In genomic region chr5:131458700-131459099, GRCm38 (mm10) we compare ENCODE assay signal across 26 mouse cellular contexts.
A peak's percentile ranks its signal among the peaks of the same experiment; 100 is the strongest.
DNase-seq lines count a peak whose midpoint lies in the region; ATAC-seq lines count a peak whose summit lies in the region.
"Had no signal": no experiment of that assay in that cellular context is flagged by ENCODE, and none has a peak within 500 bp of the region (broad histone marks: within the 10 kb centered on the region; RNA-seq: fewer than 3 reads in every experiment).

No protein-coding gene starts in this region.

- no peaks in the 10 kb centered on the region for H3K9me3 ChIP-seq in hindbrain, embryonic 12.5 days (replicated peaks)
- H3K9me3 ChIP-seq in hindbrain, embryonic 14.5 days (ENCODE audit: control insufficient read depth, low read length), result no peaks in the 10 kb centered on the region
- no peaks in the 10 kb centered on the region for H3K9me3 ChIP-seq in midbrain, embryonic 11.5 days (ENCODE audit: control insufficient read depth, low read length)
- no peaks in the 10 kb centered on the region for H3K9me3 ChIP-seq in midbrain, embryonic 10.5 days (replicated peaks)
- H3K9me3 ChIP-seq in forebrain, embryonic 15.5 days, result no peaks in the 10 kb centered on the region
- no peaks in the 10 kb centered on the region for H3K9me3 ChIP-seq in midbrain, embryonic 14.5 days (ENCODE audit: control insufficient read depth, low read length)
- H3K9me3 ChIP-seq: embryonic facial prominence, embryonic 12.5 days; heart, embryonic 12.5 days; limb, embryonic 12.5 days; liver, embryonic 15.5 days had no signal

- no peak overlapping the region for H3K9ac ChIP-seq in hindbrain, embryonic 12.5 days
- H3K9ac ChIP-seq in hindbrain, embryonic 14.5 days, result no peak overlapping the region
- no peak overlapping the region for H3K9ac ChIP-seq in midbrain, embryonic 11.5 days (ENCODE audit: low read length)
- H3K9ac ChIP-seq in forebrain, embryonic 15.5 days (replicated peaks), result no peak overlapping the region
- H3K9ac ChIP-seq in midbrain, embryonic 14.5 days (replicated peaks; ENCODE audit: low read length), result no peak overlapping the region
- H3K9ac ChIP-seq: embryonic facial prominence, embryonic 12.5 days; heart, embryonic 12.5 days; limb, embryonic 12.5 days; liver, embryonic 15.5 days; lung, embryonic 14.5 days had no signal

- peak overlapping the region; percentile 64; the same call in 1 of the 2 replicates for H3K27ac ChIP-seq in hindbrain, embryonic 12.5 days
- H3K27ac ChIP-seq in hindbrain, embryonic 14.5 days, result no peak overlapping the region
- no peak overlapping the region for H3K27ac ChIP-seq in midbrain, embryonic 11.5 days (ENCODE audit: low read depth, low read length)
- no peak overlapping the region for H3K27ac ChIP-seq in midbrain, embryonic 10.5 days (replicated peaks)
- H3K27ac ChIP-seq in forebrain, embryonic 15.5 days (replicated peaks), result peak overlapping the region; percentile 84
- H3K27ac ChIP-seq in midbrain, embryonic 14.5 days (replicated peaks; ENCODE audit: low read depth, low read length), result peak overlapping the region; percentile 53
- H3K27ac ChIP-seq: embryonic facial prominence, embryonic 12.5 days; heart, adult 2 months; limb, embryonic 12.5 days; liver, embryonic 15.5 days had no signal

- no peak for DNase-seq in hindbrain, embryonic 14.5 days (ENCODE audit: low spot score)
- DNase-seq in midbrain, embryonic 11.5 days (ENCODE audit: low spot score, missing footprints), result peak; percentile 90
- DNase-seq in midbrain, embryonic 10.5 days (ENCODE audit: low spot score), result no peak
- DNase-seq in midbrain, embryonic 14.5 days, result peak; percentile 37
- no peak for DNase-seq in left cerebral cortex, adult 9 months (ENCODE audit: low spot score in 2 of 2)
- DNase-seq: adrenal gland, postnatal 14 days; cerebellum, adult 11-12 months; cerebellum, adult 9-11 months; embryo, embryonic 11 days; heart, adult 2 months; heart, postnatal 4 days; kidney, adult 18-20 months; kidney, postnatal 36 days; lung, embryonic 14.5 days; lung, postnatal 14 days; right cerebral cortex, adult 18-20 months; spleen, adult 18-20 months; thymus, postnatal 36 days had no signal

- peaks cover 4% of the 10 kb centered on the region; the same call in 1 of the 2 replicates for H3K4me1 ChIP-seq in hindbrain, embryonic 12.5 days
- H3K4me1 ChIP-seq in hindbrain, embryonic 14.5 days (replicated peaks; ENCODE audit: control insufficient read depth, insufficient read depth, low read length), result peaks cover 5% of the 10 kb centered on the region; the same call in 1 of the 2 replicates
- peaks cover 2% of the 10 kb centered on the region; the same call in 1 of the 2 replicates for H3K4me1 ChIP-seq in midbrain, embryonic 11.5 days (ENCODE audit: control insufficient read depth, insufficient read depth, low read length)
- H3K4me1 ChIP-seq in midbrain, embryonic 10.5 days, result peaks cover 11% of the 10 kb centered on the region; the same call in 1 of the 2 replicates
- peaks cover 61% of the 10 kb centered on the region for H3K4me1 ChIP-seq in forebrain, embryonic 15.5 days
- peaks cover 13% of the 10 kb centered on the region for H3K4me1 ChIP-seq in midbrain, embryonic 14.5 days (ENCODE audit: control insufficient read depth, insufficient read depth, low read length)
- H3K4me1 ChIP-seq: embryonic facial prominence, embryonic 12.5 days; heart, embryonic 12.5 days; limb, embryonic 12.5 days; liver, embryonic 15.5 days had no signal

- no peak overlapping the region for H3K4me3 ChIP-seq in hindbrain, embryonic 12.5 days
- no peak overlapping the region for H3K4me3 ChIP-seq in hindbrain, embryonic 14.5 days (replicated peaks; ENCODE audit: low read length)
- H3K4me3 ChIP-seq in midbrain, embryonic 11.5 days (ENCODE audit: low read depth, low read length), result no peak overlapping the region
- no peak overlapping the region for H3K4me3 ChIP-seq in midbrain, embryonic 10.5 days
- no peak overlapping the region for H3K4me3 ChIP-seq in forebrain, embryonic 15.5 days
- no peak overlapping the region for H3K4me3 ChIP-seq in midbrain, embryonic 14.5 days (replicated peaks; ENCODE audit: low read depth, low read length)
- H3K4me3 ChIP-seq: embryonic facial prominence, embryonic 12.5 days; heart, adult 2 months; heart, embryonic 12.5 days; limb, embryonic 12.5 days; liver, embryonic 15.5 days; myocyte had no signal

- H3K27me3 ChIP-seq in hindbrain, embryonic 12.5 days, result no peaks in the 10 kb centered on the region
- no peaks in the 10 kb centered on the region for H3K27me3 ChIP-seq in hindbrain, embryonic 14.5 days (ENCODE audit: control insufficient read depth, insufficient read depth, low read length)
- no peaks in the 10 kb centered on the region for H3K27me3 ChIP-seq in midbrain, embryonic 11.5 days (ENCODE audit: control insufficient read depth, insufficient read depth, low read length)
- H3K27me3 ChIP-seq in midbrain, embryonic 10.5 days (ENCODE audit: low read depth, poor library complexity, severe bottlenecking), result no peaks in the 10 kb centered on the region
- no peaks in the 10 kb centered on the region for H3K27me3 ChIP-seq in forebrain, embryonic 15.5 days
- H3K27me3 ChIP-seq in midbrain, embryonic 14.5 days (ENCODE audit: control insufficient read depth, insufficient read depth, low read length), result no peaks in the 10 kb centered on the region
- H3K27me3 ChIP-seq: embryonic facial prominence, embryonic 12.5 days; heart, embryonic 12.5 days; limb, embryonic 12.5 days; liver, embryonic 15.5 days had no signal

- no peak for ATAC-seq in hindbrain, embryonic 12.5 days (ENCODE audit: low FRiP score)
- no peak for ATAC-seq in hindbrain, embryonic 14.5 days (ENCODE audit: low FRiP score)
- peak; percentile 43; the same call in 1 of the 2 replicates for ATAC-seq in midbrain, embryonic 11.5 days (ENCODE audit: low FRiP score)
- no peak for ATAC-seq in forebrain, embryonic 15.5 days (replicated peaks)
- ATAC-seq in midbrain, embryonic 14.5 days (ENCODE audit: low FRiP score, low TSS enrichment), result no peak
- ATAC-seq: CD4-positive, CD25-positive, alpha-beta regulatory T cell, adult 4 months had no signal

- peaks cover 95% of the 10 kb centered on the region for H3K36me3 ChIP-seq in hindbrain, embryonic 12.5 days
- H3K36me3 ChIP-seq in hindbrain, embryonic 14.5 days (replicated peaks; ENCODE audit: control insufficient read depth, insufficient read depth), result peaks cover 87% of the 10 kb centered on the region
- H3K36me3 ChIP-seq in midbrain, embryonic 11.5 days (ENCODE audit: control insufficient read depth, insufficient read depth, low read length), result peaks cover 36% of the 10 kb centered on the region
- H3K36me3 ChIP-seq in midbrain, embryonic 10.5 days, result peaks cover 99% of the 10 kb centered on the region
- H3K36me3 ChIP-seq in forebrain, embryonic 15.5 days, result peaks cover 70% of the 10 kb centered on the region
- peaks cover 96% of the 10 kb centered on the region for H3K36me3 ChIP-seq in midbrain, embryonic 14.5 days (ENCODE audit: control insufficient read depth, insufficient read depth, low read length)

- 86% methylated on average over 6 of the region's 6 CpGs for WGBS in hindbrain, embryonic 12.5 days
- WGBS in hindbrain, embryonic 14.5 days, result 57% methylated on average over 6 of the region's 6 CpGs
- WGBS in midbrain, embryonic 11.5 days, result 39% methylated on average over 6 of the region's 6 CpGs
- WGBS in midbrain, embryonic 10.5 days, result 47% methylated on average over 6 of the region's 6 CpGs
- 39% methylated on average over 6 of the region's 6 CpGs for WGBS in forebrain, embryonic 15.5 days
- 13% methylated on average over 6 of the region's 6 CpGs for whole genome bisulfite sequencing in midbrain, embryonic 14.5 days

- H3K4me2 ChIP-seq in hindbrain, embryonic 12.5 days (replicated peaks), result no peak overlapping the region
- no peak overlapping the region for H3K4me2 ChIP-seq in hindbrain, embryonic 14.5 days (replicated peaks)
- H3K4me2 ChIP-seq in midbrain, embryonic 11.5 days, result no peak overlapping the region
- H3K4me2 ChIP-seq in forebrain, embryonic 15.5 days (replicated peaks), result no peak overlapping the region
- no peak overlapping the region for H3K4me2 ChIP-seq in midbrain, embryonic 14.5 days (ENCODE audit: low read length)
- H3K4me2 ChIP-seq: embryonic facial prominence, embryonic 12.5 days; heart, embryonic 12.5 days; limb, embryonic 12.5 days; liver, embryonic 15.5 days; lung, embryonic 14.5 days had no signal

Comparison
In these comparisons a context has a peak if more than half of its experiments do, and no peak if none do; other contexts are left out.
1. H3K27ac ChIP-seq: peak in hindbrain, embryonic 12.5 days (single experiment), forebrain, embryonic 15.5 days (single experiment) and midbrain, embryonic 14.5 days (single experiment); none in hindbrain, embryonic 14.5 days (single experiment), midbrain, embryonic 11.5 days (single experiment) and midbrain, embryonic 10.5 days (single experiment).
2. DNase-seq: peak in midbrain, embryonic 11.5 days (single experiment) and midbrain, embryonic 14.5 days (single experiment); none in hindbrain, embryonic 14.5 days (single experiment), midbrain, embryonic 10.5 days (single experiment) and left cerebral cortex, adult 9 months (0 of 2).